Mouse (Mus musculus): ENCODE measurements around the gene Add3.

DNA sequence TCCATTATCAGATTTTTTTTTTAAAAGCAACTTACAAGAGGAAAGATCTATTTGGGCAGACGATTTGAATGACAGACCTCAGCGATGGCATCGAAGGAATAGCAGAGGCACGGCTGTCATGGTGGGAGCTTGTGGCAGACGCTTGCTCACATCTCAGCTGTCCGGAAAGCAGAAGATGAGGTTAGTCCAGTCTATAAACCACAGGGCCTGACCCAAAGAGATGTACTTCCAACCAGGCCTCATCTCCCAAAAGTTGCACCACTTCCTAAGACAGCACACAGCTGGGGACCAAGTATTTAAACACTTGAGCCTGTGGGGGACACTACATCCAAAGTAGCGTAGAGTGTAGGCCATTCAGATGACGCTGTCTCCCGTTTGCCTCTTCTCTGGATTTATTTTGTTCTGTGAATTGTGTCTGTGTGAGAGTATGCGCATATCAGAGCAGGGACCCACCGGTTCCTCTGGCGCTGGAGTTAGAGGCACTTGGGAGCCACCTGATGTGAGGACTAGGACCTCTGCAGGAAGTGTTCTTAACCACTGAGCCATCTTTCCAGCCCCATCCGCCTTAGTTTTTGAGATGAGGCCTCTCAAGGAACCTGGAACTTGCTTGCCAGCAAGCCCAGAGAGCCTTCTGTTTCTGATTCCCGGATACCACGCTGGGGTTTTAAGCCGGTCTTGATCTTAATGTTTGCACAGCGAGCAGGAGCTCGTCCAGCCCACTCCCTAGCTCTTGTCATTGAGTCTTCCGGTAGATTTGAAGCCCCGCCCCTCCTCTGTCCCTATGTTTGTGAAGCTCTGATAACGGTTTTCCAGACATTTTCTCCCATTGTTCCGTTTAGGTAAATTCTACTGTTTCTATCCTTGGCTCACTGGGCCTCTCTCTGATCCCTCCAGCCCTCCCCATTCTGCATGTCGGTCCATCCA lies 156.3 kb downstream of the Add3 start:
- TF ChIP-seq CTCF (IDR thresholded peaks at IDR 0.05; ENCODE audit: low read depth, low read length) (no peak), POLR2A (IDR thresholded peaks at IDR 0.05; ENCODE audit: borderline replicate concordance, low read depth, low read length) (no peak)
